Mouse (Mus musculus) spleen, adult 2 months (tissue): ENCODE measurements around the gene Ate1.

ENCODE experiments used
- CTCF ChIP-seq: fragments of 200-500 bp; IDR thresholded peaks from 2 replicates; pipeline ENCODE4 v1.5.1; 2011; ENCODE audit warnings: mild to moderate bottlenecking, inconsistent platforms; ENCODE audit not compliant: insufficient read depth, insufficient read length, insufficient replicate concordance; ENCODE audit errors: extremely low read depth
- POLR2A ChIP-seq: fragments of 200-500 bp; IDR thresholded peaks from 2 replicates; pipeline ENCODE4 v1.6.1; 2011; ENCODE audit warnings: low read depth, low read length, inconsistent platforms

- no peak for TF ChIP-seq CTCF
- TF ChIP-seq POLR2A: no peak
Observed at GRCm38 (mm10) chr7:130435776-130436175, 84.4 kb downstream of the Ate1 start.
